Mouse (Mus musculus) fibroblast of lung, adult 2 months (primary cell): ENCODE data around the gene Mta1.
A peak's percentile ranks its signal among the peaks of the same experiment; 100 is the strongest.

ENCODE experiments used
- DNase-seq: peaks from one replicate; pipeline ENCODE4 v3.0.0-alpha.2; 2011; ENCODE audit warnings: low read depth

The Mta1 gene

GRCm38 (mm10) chr12:113098530-113099151 is 563 bp downstream of the Mta1 start:
- DNase-seq = no peak

GRCm38 (mm10) chr12:113099470-113100237 is 1.6 kb downstream of the Mta1 start:
- DNase-seq = no peak

- no peak for DNase-seq
These were observed 2.5 kb downstream of the Mta1 start for GRCm38 (mm10) chr12:113100448-113101076.

- no peak for DNase-seq
These were observed 3.3 kb downstream of the Mta1 start for GRCm38 (mm10) chr12:113101251-113101960.

GRCm38 (mm10) chr12:113102461-113102860 is 4.4 kb downstream of the Mta1 start:
- DNase-seq = no peak

- no peak for DNase-seq
These were observed 5.9 kb downstream of the Mta1 start for GRCm38 (mm10) chr12:113103846-113104451.

- peak; percentile 87 for DNase-seq
These were observed 8.3 kb downstream of the Mta1 start for GRCm38 (mm10) chr12:113106386-113106785.

GRCm38 (mm10) chr12:113107431-113108124 is 9.5 kb downstream of the Mta1 start:
- no peak for DNase-seq

GRCm38 (mm10) chr12:113108528-113109283 is 10.6 kb downstream of the Mta1 start:
- no peak for DNase-seq

- no peak for DNase-seq
These were observed 11.7 kb downstream of the Mta1 start for GRCm38 (mm10) chr12:113109801-113110200.

- no peak for DNase-seq
These were observed 16.1 kb downstream of the Mta1 start for GRCm38 (mm10) chr12:113114141-113114540.

GRCm38 (mm10) chr12:113114856-113115538 is 16.9 kb downstream of the Mta1 start:
- DNase-seq = no peak

GRCm38 (mm10) chr12:113119516-113120410 is 21.7 kb downstream of the Mta1 start:
- DNase-seq = no peak

GRCm38 (mm10) chr12:113124726-113125125 is 26.6 kb downstream of the Mta1 start:
- DNase-seq = no peak

- no peak for DNase-seq
These were observed 32.7 kb downstream of the Mta1 start for GRCm38 (mm10) chr12:113130732-113131131.

- DNase-seq = no peak
These were observed 33.5 kb downstream of the Mta1 start for GRCm38 (mm10) chr12:113131601-113132000.

GRCm38 (mm10) chr12:113132567-113132966 is 34.5 kb downstream of the Mta1 start:
- DNase-seq = no peak

GRCm38 (mm10) chr12:113133260-113133659 is 35.2 kb downstream of the Mta1 start:
- DNase-seq = no peak

GRCm38 (mm10) chr12:113133861-113134403 is 35.9 kb downstream of the Mta1 start:
- no peak for DNase-seq
